Mouse (Mus musculus): ENCODE data around the gene Pax1. TPM values are rescaled to one million over a fixed set of nuclear protein-coding genes. Genes with fewer than 3 reads are reported as not detected.
A peak's percentile ranks its signal among the peaks of the same experiment; 100 is the strongest.

The Pax1 gene
- total RNA-seq (2014; rRNA removed) (0.49 TPM in 1 of 2 replicates, not detected in the other), polyA plus RNA-seq (2015; fragmentation: Nextera tagmentation; extraction: Ambion mirVana) (not detected in 2 replicates)

GRCm38 (mm10) chr2:147361581-147361980 is at the start of gene Pax1:
Gene Pax1, plus strand, starts transcription at chr2:147361925.
- DNase-seq (ENCODE audit: low spot score) (no peak), ATAC-seq (ENCODE audit: low FRiP score) (no peak)
- Histone ChIP-seq H3K9me3 (ENCODE audit: low read length) (no peaks in the 10 kb centered on the region), H3K4me3 (ENCODE audit: low read depth, low read length) (no peak within 1 kb of the TSS), H3K27ac (ENCODE audit: low read depth, low read length) (no peak within 1 kb of the TSS), H3K4me2 (ENCODE audit: low read depth, low read length, poor library complexity, severe bottlenecking) (no peak within 1 kb of the TSS), H3K27me3 (ENCODE audit: insufficient read depth, low read length) (peaks cover 88% of the 10 kb centered on the region), H3K36me3 (ENCODE audit: insufficient read depth, low read length) (no peaks in the 10 kb centered on the region), H3K4me1 (ENCODE audit: insufficient read depth, low read length) (no peaks in the 10 kb centered on the region), H3K9ac (replicated peaks; ENCODE audit: low read length, poor library complexity, severe bottlenecking) (no peak within 1 kb of the TSS)
- TF ChIP-seq CTCF (IDR thresholded peaks at IDR 0.05), result no peak
- WGBS, result 1% methylated on average over 18 of the region's 18 CpGs

- TF ChIP-seq CTCF (IDR thresholded peaks at IDR 0.05), result peak; percentile 78
- no peak overlapping the region for H3K27ac ChIP-seq (ENCODE audit: low read depth, low read length)
- DNase-seq (ENCODE audit: low spot score) (peak; percentile 65), ATAC-seq (ENCODE audit: low FRiP score) (0 out of 2 replicates have a peak, but pooled peaks have one; percentile 44)
- H3K9me3 ChIP-seq (ENCODE audit: low read length), result no peaks in the 10 kb centered on the region
- no peaks in the 10 kb centered on the region for H3K4me1 ChIP-seq (ENCODE audit: insufficient read depth, low read length)
- no peak overlapping the region for H3K9ac ChIP-seq (replicated peaks; ENCODE audit: low read length, poor library complexity, severe bottlenecking)
- H3K4me3 ChIP-seq (ENCODE audit: low read depth, low read length), result no peak overlapping the region
- no peaks in the 10 kb centered on the region for H3K36me3 ChIP-seq (ENCODE audit: insufficient read depth, low read length)
- H3K4me2 ChIP-seq (ENCODE audit: low read depth, low read length, poor library complexity, severe bottlenecking), result no peak overlapping the region
- 13% methylated on average over 9 of the region's 9 CpGs for WGBS
- peaks cover 15% of the 10 kb centered on the region; the same call in 1 of the 2 replicates for H3K27me3 ChIP-seq (ENCODE audit: insufficient read depth, low read length)
Observed at GRCm38 (mm10) chr2:147321036-147321435, 40.7 kb upstream of the Pax1 start.

GRCm38 (mm10) chr2:147325178-147325577 is 36.5 kb upstream of the Pax1 start:
- no peak for TF ChIP-seq CTCF (IDR thresholded peaks at IDR 0.05)
- WGBS, result 43% methylated on average over 2 of the region's 2 CpGs
- ATAC-seq (ENCODE audit: low FRiP score), result no peak
- Histone ChIP-seq H3K4me1 (ENCODE audit: insufficient read depth, low read length) (no peaks in the 10 kb centered on the region), H3K9me3 (ENCODE audit: low read length) (no peaks in the 10 kb centered on the region), H3K27ac (ENCODE audit: low read depth, low read length) (no peak overlapping the region), H3K9ac (replicated peaks; ENCODE audit: low read length, poor library complexity, severe bottlenecking) (no peak overlapping the region), H3K4me2 (ENCODE audit: low read depth, low read length, poor library complexity, severe bottlenecking) (no peak overlapping the region), H3K4me3 (ENCODE audit: low read depth, low read length) (no peak overlapping the region), H3K36me3 (ENCODE audit: insufficient read depth, low read length) (no peaks in the 10 kb centered on the region), H3K27me3 (ENCODE audit: insufficient read depth, low read length) (peaks cover 15% of the 10 kb centered on the region; the same call in 1 of the 2 replicates)
- no peak for DNase-seq (ENCODE audit: low spot score)

- no peak overlapping the region for H3K4me3 ChIP-seq (ENCODE audit: low read depth, low read length)
- no peaks in the 10 kb centered on the region for H3K9me3 ChIP-seq (ENCODE audit: low read length)
- no peak overlapping the region for H3K27ac ChIP-seq (ENCODE audit: low read depth, low read length)
- no peak overlapping the region for H3K9ac ChIP-seq (replicated peaks; ENCODE audit: low read length, poor library complexity, severe bottlenecking)
- H3K36me3 ChIP-seq (ENCODE audit: insufficient read depth, low read length), result no peaks in the 10 kb centered on the region
- no peak for ATAC-seq (ENCODE audit: low FRiP score)
- no peak for DNase-seq (ENCODE audit: low spot score)
- no peaks in the 10 kb centered on the region for H3K4me1 ChIP-seq (ENCODE audit: insufficient read depth, low read length)
- no peak overlapping the region for H3K4me2 ChIP-seq (ENCODE audit: low read depth, low read length, poor library complexity, severe bottlenecking)
- TF ChIP-seq CTCF (IDR thresholded peaks at IDR 0.05), result no peak
- H3K27me3 ChIP-seq (ENCODE audit: insufficient read depth, low read length), result no peaks in the 10 kb centered on the region
- 86% methylated on average over 2 of the region's 2 CpGs for WGBS
Observed at GRCm38 (mm10) chr2:147332731-147333130, 29.0 kb upstream of the Pax1 start.

GRCm38 (mm10) chr2:147338729-147339128 is 23.0 kb upstream of the Pax1 start:
- no peaks in the 10 kb centered on the region for H3K27me3 ChIP-seq (ENCODE audit: insufficient read depth, low read length)
- 74% methylated on average over 15 of the region's 15 CpGs for WGBS
- TF ChIP-seq CTCF (IDR thresholded peaks at IDR 0.05), result no peak
- no peak overlapping the region for H3K4me2 ChIP-seq (ENCODE audit: low read depth, low read length, poor library complexity, severe bottlenecking)
- H3K36me3 ChIP-seq (ENCODE audit: insufficient read depth, low read length), result no peaks in the 10 kb centered on the region
- no peaks in the 10 kb centered on the region for H3K9me3 ChIP-seq (ENCODE audit: low read length)
- H3K4me1 ChIP-seq (ENCODE audit: insufficient read depth, low read length), result no peaks in the 10 kb centered on the region
- H3K4me3 ChIP-seq (ENCODE audit: low read depth, low read length), result no peak overlapping the region
- no peak overlapping the region for H3K9ac ChIP-seq (replicated peaks; ENCODE audit: low read length, poor library complexity, severe bottlenecking)
- DNase-seq (ENCODE audit: low spot score) (peak; percentile 52), ATAC-seq (ENCODE audit: low FRiP score) (no peak)
- H3K27ac ChIP-seq (ENCODE audit: low read depth, low read length), result no peak overlapping the region

GRCm38 (mm10) chr2:147339796-147340195 is 21.9 kb upstream of the Pax1 start:
- ATAC-seq (ENCODE audit: low FRiP score), result no peak
- Histone ChIP-seq H3K4me2 (ENCODE audit: low read depth, low read length, poor library complexity, severe bottlenecking) (no peak overlapping the region), H3K4me1 (ENCODE audit: insufficient read depth, low read length) (no peaks in the 10 kb centered on the region), H3K27ac (ENCODE audit: low read depth, low read length) (no peak overlapping the region), H3K9ac (replicated peaks; ENCODE audit: low read length, poor library complexity, severe bottlenecking) (no peak overlapping the region), H3K4me3 (ENCODE audit: low read depth, low read length) (no peak overlapping the region), H3K9me3 (ENCODE audit: low read length) (no peaks in the 10 kb centered on the region), H3K27me3 (ENCODE audit: insufficient read depth, low read length) (no peaks in the 10 kb centered on the region), H3K36me3 (ENCODE audit: insufficient read depth, low read length) (no peaks in the 10 kb centered on the region)
- peak; percentile 60 for DNase-seq (ENCODE audit: low spot score)
- no peak for TF ChIP-seq CTCF (IDR thresholded peaks at IDR 0.05)
- 55% methylated on average over 4 of the region's 4 CpGs for WGBS

All from midbrain, postnatal 0 days (tissue).